Mouse (Mus musculus) layer of hippocampus, postnatal 36 days (tissue): ENCODE results near the gene Lpcat2. TPM values are rescaled to one million over a fixed set of nuclear protein-coding genes. Genes with fewer than 3 reads are reported as not detected.

ENCODE experiments used
- DNase-seq, 2 experiments: peaks; one replicate each; pipeline ENCODE4 v3.0.0; 2022
- microRNA-seq, 2 experiments: library from miRNA; unstranded; fragments of <30 nt; microRNA quantifications; one replicate each; pipeline ENCODE4 v1.2.0; 2021
- total RNA-seq, 2 experiments: library from RNA; stranded (reverse); gene quantifications; 2 replicates each; pipeline ENCODE4 v1.2.3; 2021

The Lpcat2 gene
- total RNA-seq, 2 experiments from 2014 or later: 8.8 to 9.5 TPM

DNA sequence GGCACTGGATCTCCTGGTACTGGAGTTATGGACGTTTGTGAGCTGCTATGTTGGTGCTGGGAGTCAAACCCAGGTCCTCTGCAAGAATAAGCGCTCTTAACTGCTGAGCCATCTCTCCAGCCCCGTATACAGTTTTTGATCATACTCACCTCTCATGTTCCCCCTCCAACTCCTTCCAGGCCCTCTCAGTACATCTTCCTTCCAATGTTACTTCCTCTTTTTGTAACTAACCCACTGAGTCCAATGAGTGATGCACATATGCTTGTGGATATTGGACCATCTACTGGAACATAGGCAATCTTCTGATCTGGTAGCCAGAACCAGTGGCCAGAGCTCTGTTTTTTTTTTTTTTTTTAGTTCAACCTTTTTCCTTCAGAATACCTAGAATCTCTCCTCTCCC lies 60.9 kb downstream of the Lpcat2 start:
- DNase-seq: no peak

DNA sequence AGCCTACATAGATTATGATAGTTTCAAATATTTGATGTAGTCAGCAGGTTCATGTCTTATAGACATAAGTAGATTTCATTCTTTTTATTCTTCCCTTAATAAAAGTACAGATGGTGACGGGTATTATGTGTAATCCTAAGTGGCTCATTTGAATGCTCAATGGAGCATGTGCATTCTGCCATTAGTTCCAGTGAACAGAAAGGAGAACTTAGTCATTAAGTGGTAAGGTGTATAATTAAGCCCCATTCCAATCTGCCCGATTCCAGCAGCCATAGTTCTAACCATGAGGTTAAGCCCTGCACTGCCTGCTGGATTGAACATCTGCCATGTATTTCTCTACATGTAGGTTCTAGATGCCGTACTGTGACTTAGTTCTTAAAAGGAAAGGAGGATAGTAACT lies 66.6 kb downstream of the Lpcat2 start:
- DNase-seq: no peak

DNA sequence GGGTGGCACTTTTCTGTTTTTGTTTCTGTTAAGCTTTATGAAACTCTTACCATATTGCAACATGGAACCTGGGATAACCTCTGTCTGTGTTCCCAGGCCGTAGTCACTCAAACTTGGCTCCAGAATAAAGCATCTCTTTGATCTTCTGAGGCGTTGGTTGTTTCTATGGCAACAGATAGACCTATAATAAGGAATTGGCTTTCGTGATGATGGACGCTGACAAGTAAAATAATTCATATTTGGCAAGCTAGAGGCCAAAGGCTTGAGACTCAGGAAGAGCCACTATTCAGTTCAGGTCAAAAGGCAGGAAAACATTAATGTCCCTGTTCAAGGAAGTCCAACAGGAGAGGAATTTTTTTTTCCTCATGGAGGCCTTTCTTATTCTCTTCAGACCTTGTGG lies 73.8 kb downstream of the Lpcat2 start:
- DNase-seq: no peak

- no peak for DNase-seq
These were observed 82.9 kb downstream of the Lpcat2 start for GRCm38 (mm10) chr8:92938056-92938455.

DNA sequence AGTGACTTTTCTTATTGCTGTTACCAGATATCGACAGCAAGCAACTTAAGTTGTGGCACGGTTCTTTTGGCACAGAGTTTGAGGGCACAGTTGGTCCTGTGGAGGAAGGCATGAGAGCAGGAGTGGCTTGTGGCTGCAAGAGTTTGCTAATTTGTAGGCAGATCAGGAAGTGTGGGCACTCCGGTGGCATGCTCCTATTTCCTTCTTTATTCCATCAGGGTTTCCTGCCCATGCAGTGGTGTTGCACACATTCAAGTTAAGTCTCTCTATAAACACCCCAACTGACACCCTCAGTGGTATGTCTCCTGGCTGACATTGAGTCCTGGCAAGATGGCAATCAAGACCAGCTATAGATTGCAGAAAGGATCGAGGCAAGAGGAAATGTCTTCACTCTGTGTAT lies 93.9 kb downstream of the Lpcat2 start:
- DNase-seq: no peak

GRCm38 (mm10) chr8:92950639-92951371 lies 95.7 kb downstream of the Lpcat2 start:
- DNase-seq: no peak

- no peak for DNase-seq
These were observed 98.9 kb downstream of the Lpcat2 start for GRCm38 (mm10) chr8:92954044-92954443.

DNA sequence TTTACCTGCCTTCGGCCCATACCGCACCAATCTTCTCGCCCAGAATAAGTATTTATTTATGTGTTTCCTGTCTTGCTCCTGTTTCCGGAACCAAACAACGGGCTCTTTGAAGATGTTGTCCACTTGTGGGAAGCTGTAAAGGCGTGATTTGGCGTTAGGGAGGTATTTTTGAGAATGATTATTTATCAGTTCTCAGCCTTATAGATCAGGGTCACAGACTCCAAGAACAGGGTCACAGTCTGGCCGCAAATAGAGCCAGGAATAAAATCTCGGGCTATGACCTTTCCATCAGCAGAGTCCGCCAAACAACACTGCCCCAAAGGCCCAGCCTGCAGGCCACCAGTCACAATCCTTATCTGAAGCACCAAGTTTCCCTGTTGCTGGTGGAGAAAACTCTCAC lies 104.6 kb downstream of the Lpcat2 start, which contains the start of gene Slc6a2:
Gene Slc6a2, plus strand, starts transcription at position 301 of the 400 bp plus-strand sequence.
- DNase-seq: no peak

DNA sequence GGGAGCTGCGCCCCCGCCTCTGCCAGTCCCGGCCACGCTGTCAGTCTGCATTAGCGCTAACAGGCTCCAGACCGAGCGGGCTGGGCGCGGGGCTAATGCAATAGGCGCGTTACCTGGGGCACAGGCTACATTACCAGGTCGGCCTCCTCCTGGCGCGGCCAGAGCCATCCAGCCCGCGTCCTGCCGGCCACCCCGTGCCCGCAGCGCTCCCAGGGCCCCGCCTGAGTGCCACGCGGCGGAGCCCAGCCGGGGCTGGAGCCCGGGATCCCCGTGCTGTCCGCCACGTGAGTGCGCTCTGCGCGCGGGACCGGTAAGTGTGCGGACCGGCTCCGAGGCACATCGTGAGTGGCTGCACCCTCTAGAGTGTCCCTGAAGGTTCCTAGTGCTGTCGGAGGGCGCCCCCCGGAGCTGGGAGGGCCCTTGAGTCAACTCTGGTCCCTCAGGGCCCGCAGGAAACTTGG lies 105.3 kb downstream of the Lpcat2 start:
- no peak for DNase-seq

DNA sequence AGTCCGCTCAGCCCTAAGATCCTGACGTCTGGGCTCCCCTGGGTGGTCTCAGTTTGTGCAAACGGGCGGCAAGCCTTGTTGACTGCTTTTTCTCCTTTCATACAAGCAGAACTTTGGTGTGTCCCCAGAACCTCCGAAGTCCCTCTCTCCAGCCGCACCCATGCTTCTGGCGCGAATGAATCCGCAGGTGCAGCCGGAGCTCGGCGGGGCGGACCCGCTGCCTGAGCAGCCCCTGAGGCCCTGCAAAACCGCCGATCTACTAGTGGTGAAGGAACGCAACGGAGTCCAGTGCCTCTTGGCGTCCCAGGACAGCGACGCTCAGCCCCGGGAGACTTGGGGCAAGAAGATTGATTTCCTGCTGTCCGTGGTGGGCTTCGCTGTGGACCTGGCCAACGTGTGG lies 105.9 kb downstream of the Lpcat2 start:
- no peak for DNase-seq

GRCm38 (mm10) chr8:92964556-92964955 lies 109.4 kb downstream of the Lpcat2 start:
- DNase-seq: no peak

Small RNA genes within 50 kb of the gene (microRNA-seq; reads per million reads assigned to microRNA genes)
- 0 reads per million in 2 experiments for gene Gm22151

Other genes starting within 250 kb of the Lpcat2 start
- under 1 TPM; 0.13 to 0.15 TPM for gene Irx6, start 181.1 kb upstream of the Lpcat2 start, total RNA-seq
- gene Mmp2, start 28.0 kb upstream of the Lpcat2 start, total RNA-seq: 1 to 10 TPM; 4.1 to 5.5 TPM
- gene Capns2, start 46.1 kb downstream of the Lpcat2 start, total RNA-seq: 1 to 10 TPM; 1.2 to 2.3 TPM
- gene Slc6a2, start 104.7 kb downstream of the Lpcat2 start, total RNA-seq: under 1 TPM in 1 of 2 experiments, not detected in 1; 0.18 TPM
- not detected for gene Ces1a, start 192.9 kb downstream of the Lpcat2 start, total RNA-seq
- gene Ces1b, start 224.7 kb downstream of the Lpcat2 start, total RNA-seq: not detected